Mouse (Mus musculus) liver, embryonic 14.5 days (tissue): ENCODE measurements around the gene Gm49395. TPM values are rescaled to one million over a fixed set of nuclear protein-coding genes. Genes with fewer than 3 reads are reported as not detected.

Experiments
- ATAC-seq: fragments of 200-750 bp; cut with Nextera tagmentation; 2 replicates; pipeline ENCODE4 v1.8.0; 2017; ENCODE audit warnings: moderate number of reproducible peaks, mild to moderate bottlenecking, moderate library complexity; ENCODE audit not compliant: insufficient read depth
- DNase-seq, 3 experiments: peaks; one replicate each; pipeline ENCODE4 v3.0.0-alpha.2; 2012 to 2013; ENCODE audit warnings: low read depth in 3 of 3, low spot score in 3 of 3
- H3K27ac ChIP-seq: fragments of 300-500 bp; sonication (generic); 2 replicates; pipeline ENCODE4 v1.5.1; 2014; ENCODE audit warnings: moderate library complexity, mild to moderate bottlenecking, control low read depth, inconsistent platforms
- H3K27me3 ChIP-seq: fragments of 300-500 bp; sonication (generic); 2 replicates; pipeline ENCODE4 v1.6.1; 2014; ENCODE audit warnings: mild to moderate bottlenecking, low read length, moderate library complexity; ENCODE audit not compliant: control insufficient read depth, insufficient read depth
- H3K36me3 ChIP-seq: fragments of 300-500 bp; sonication (generic); replicated peaks from 2 replicates; pipeline ENCODE4 v1.6.1; 2014; ENCODE audit warnings: low read depth; ENCODE audit not compliant: control insufficient read depth, insufficient read depth
- H3K4me1 ChIP-seq, 2 experiments: fragments of 200-500 bp in 1 of 2; fragments of 300-500 bp in 1 of 2; sonication (generic) in 1 of 2; replicated peaks; 2 replicates each; pipeline ENCODE4 v1.6.1; 2012 to 2014; ENCODE audit warnings: antibody characterized with exemption in 1 of 2, inconsistent platforms in 1 of 2, low read length in 1 of 2; ENCODE audit not compliant: control insufficient read depth in 2 of 2, insufficient read depth in 2 of 2
- H3K4me2 ChIP-seq: fragments of 300-500 bp; sonication (generic); 2 replicates; pipeline ENCODE4 v1.6.1; 2014; ENCODE audit warnings: low read depth, mild to moderate bottlenecking, control low read depth, moderate library complexity
- H3K4me3 ChIP-seq, 2 experiments: fragments of 200-500 bp in 1 of 2; fragments of 300-500 bp in 1 of 2; sonication (generic) in 1 of 2; 2 replicates each; pipeline ENCODE4 v1.5.1; 2012 to 2014; ENCODE audit warnings: low read depth in 2 of 2, low read length in 2 of 2, mild to moderate bottlenecking in 2 of 2, control low read depth in 1 of 2, inconsistent platforms in 1 of 2, moderate library complexity in 1 of 2; ENCODE audit not compliant: insufficient read depth in 1 of 2
- H3K9ac ChIP-seq: fragments of 300-500 bp; sonication (generic); replicated peaks from 2 replicates; pipeline ENCODE4 v1.6.1; 2014; ENCODE audit warnings: mild to moderate bottlenecking, control low read depth, moderate library complexity
- H3K9me3 ChIP-seq: fragments of 300-500 bp; sonication (generic); 2 replicates; pipeline ENCODE4 v1.6.1; 2016; ENCODE audit warnings: low read length, mixed read lengths; ENCODE audit not compliant: control insufficient read depth
- CTCF ChIP-seq: IDR thresholded peaks from 2 replicates; pipeline ENCODE4 v1.5.1; 2016; ENCODE audit warnings: antibody characterized with exemption, low read depth, control low read depth
- EP300 ChIP-seq: IDR thresholded peaks from 2 replicates; pipeline ENCODE4 v1.6.1; 2016; ENCODE audit warnings: antibody characterized with exemption, low read depth
- WGBS: fragments of 180-500 bp; shearing (Covaris S2); extraction: QIAGEN DNeasy Blood & Tissue Kit; methylation state at CpG from one replicate; pipeline ENCODE4 v1.1.7; 2014; ENCODE audit not compliant: insufficient replicate concordance; 5-methylcytosine and 5-hydroxymethylcytosine counted together
- polyA plus RNA-seq, 2 experiments: library from polyadenylated mRNA; depleted of rRNA in 1 of 2; stranded (reverse) in 1 of 2; unstranded in 1 of 2; fragments of >200 nt; fragmentation: Nextera tagmentation in 1 of 2; extraction: Ambion mirVana in 1 of 2; gene quantifications; 2 replicates each; pipeline versions ENCODE4 v1.2.1 to v1.2.3; 2012 to 2014

Gm49395 gene
- polyA plus RNA-seq, 2 experiments: 0.58 to 3.2 TPM

DNA sequence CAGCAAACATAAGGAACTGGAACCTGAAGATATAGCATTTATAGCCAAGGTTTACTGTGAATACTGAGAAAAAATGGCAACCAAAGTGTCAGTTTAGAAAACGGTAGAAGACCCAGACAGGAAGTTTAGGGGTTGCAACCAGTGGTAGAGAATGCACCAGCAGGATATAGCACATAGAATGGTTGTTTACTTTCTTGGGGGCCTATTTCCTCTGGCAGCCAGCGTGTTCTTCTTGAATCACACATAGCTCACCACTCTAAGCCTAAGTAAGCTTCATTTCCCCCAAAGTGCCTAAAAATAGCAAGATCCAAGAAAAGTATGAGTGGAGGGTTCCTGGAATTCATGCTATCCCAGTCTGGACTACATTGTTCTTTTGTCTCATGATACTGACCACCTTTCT lies 59.1 kb downstream of the Gm49395 start:
- H3K27ac ChIP-seq: no peak overlapping the region
- H3K27me3 ChIP-seq: no peaks in the 10 kb centered on the region
- no peaks in the 10 kb centered on the region for H3K4me1 ChIP-seq
- TF ChIP-seq CTCF: no peak
- no peak for TF ChIP-seq EP300
- no peak overlapping the region for H3K4me3 ChIP-seq
- DNase-seq: no peak
- no peak overlapping the region for H3K4me2 ChIP-seq
- no peaks in the 10 kb centered on the region for H3K36me3 ChIP-seq
- 15% methylated on average over 2 of the region's 2 CpGs for WGBS
- no peak for ATAC-seq
- H3K9me3 ChIP-seq: no peaks in the 10 kb centered on the region
- H3K9ac ChIP-seq: no peak overlapping the region

DNA sequence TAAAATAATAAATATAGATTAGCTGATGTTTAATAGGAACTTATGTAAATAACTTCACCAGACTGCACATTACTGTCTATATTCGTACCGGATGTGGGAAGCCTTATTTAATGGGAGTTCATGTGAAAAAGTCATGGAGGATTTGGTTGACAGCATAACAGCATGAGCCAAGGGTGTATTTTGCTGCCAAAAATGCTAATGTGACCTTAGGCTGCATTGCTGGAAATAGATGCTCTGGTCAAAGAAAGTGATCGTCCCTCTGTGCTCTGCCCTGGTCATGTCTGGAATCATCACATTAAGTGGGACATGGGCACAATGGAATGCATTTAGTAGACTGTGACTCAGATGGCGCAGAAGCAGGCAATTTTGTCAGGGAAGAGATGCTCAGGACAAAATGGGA lies 64.4 kb downstream of the Gm49395 start:
- no peaks in the 10 kb centered on the region for H3K27me3 ChIP-seq
- no peak overlapping the region for H3K9ac ChIP-seq
- no peaks in the 10 kb centered on the region for H3K36me3 ChIP-seq
- H3K27ac ChIP-seq: no peak overlapping the region
- no peaks in the 10 kb centered on the region for H3K9me3 ChIP-seq
- DNase-seq (no peak), ATAC-seq (no peak)
- TF ChIP-seq EP300: no peak
- no peak for TF ChIP-seq CTCF
- WGBS: 61% methylated on average over 4 of the region's 4 CpGs
- H3K4me3 ChIP-seq: no peak overlapping the region
- H3K4me2 ChIP-seq: no peak overlapping the region
- H3K4me1 ChIP-seq: no peaks in the 10 kb centered on the region

DNA sequence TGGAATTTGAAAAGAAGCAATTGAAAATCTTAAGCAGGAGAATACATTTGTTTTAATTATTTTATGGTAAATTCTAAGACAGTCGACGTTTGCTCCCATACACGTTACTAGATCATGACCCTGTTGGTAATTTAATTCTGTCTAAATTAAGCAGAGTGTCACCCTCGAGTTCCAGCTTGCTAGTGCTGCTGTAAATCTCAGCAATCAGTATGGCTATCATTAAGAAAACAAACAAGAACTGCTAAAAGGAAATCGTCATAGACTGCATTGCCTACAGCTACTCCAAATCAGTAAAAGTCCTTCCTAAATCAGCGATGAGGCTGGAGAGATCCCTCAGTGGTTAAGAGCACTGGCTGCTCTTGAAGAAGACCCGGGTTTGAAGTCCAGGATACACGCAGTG lies 66.3 kb downstream of the Gm49395 start:
- no peak overlapping the region for H3K4me2 ChIP-seq
- H3K27me3 ChIP-seq: no peaks in the 10 kb centered on the region
- no peaks in the 10 kb centered on the region for H3K9me3 ChIP-seq
- TF ChIP-seq CTCF (no peak), EP300 (no peak)
- H3K36me3 ChIP-seq: no peaks in the 10 kb centered on the region
- no peak overlapping the region for H3K4me3 ChIP-seq
- 34% methylated on average over 8 of the region's 8 CpGs for WGBS
- H3K9ac ChIP-seq: no peak overlapping the region
- no peak overlapping the region for H3K27ac ChIP-seq
- H3K4me1 ChIP-seq: no peaks in the 10 kb centered on the region
- ATAC-seq (no peak), DNase-seq (no peak)

DNA sequence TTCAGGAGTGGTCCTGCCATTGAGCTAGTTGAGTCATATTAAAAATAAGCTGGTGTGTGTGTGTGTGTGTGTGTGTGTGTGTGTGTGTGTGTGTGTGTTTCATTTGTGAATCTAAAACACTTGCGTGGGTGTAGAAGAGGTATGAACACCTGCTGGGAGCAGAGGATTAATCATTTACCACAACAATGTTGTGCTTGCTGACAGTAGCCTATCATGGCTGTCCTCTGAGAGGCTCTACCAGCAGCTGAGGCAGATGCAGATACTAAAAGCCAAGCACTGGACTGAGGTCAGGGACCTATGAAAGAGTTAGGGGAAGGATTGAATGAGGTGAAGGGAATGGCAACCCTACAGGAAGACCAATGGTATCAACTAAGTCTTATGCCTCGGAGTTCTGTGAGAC lies 68.6 kb downstream of the Gm49395 start:
- no peak overlapping the region for H3K4me2 ChIP-seq
- no peaks in the 10 kb centered on the region for H3K9me3 ChIP-seq
- H3K27me3 ChIP-seq: no peaks in the 10 kb centered on the region
- TF ChIP-seq CTCF (no peak), EP300 (no peak)
- H3K4me3 ChIP-seq: no peak overlapping the region
- no peak for ATAC-seq
- H3K9ac ChIP-seq: no peak overlapping the region
- no peak for DNase-seq
- H3K4me1 ChIP-seq: no peaks in the 10 kb centered on the region
- no peaks in the 10 kb centered on the region for H3K36me3 ChIP-seq
- WGBS: 53% methylated on average over 2 of the region's 2 CpGs
- H3K27ac ChIP-seq: no peak overlapping the region

DNA sequence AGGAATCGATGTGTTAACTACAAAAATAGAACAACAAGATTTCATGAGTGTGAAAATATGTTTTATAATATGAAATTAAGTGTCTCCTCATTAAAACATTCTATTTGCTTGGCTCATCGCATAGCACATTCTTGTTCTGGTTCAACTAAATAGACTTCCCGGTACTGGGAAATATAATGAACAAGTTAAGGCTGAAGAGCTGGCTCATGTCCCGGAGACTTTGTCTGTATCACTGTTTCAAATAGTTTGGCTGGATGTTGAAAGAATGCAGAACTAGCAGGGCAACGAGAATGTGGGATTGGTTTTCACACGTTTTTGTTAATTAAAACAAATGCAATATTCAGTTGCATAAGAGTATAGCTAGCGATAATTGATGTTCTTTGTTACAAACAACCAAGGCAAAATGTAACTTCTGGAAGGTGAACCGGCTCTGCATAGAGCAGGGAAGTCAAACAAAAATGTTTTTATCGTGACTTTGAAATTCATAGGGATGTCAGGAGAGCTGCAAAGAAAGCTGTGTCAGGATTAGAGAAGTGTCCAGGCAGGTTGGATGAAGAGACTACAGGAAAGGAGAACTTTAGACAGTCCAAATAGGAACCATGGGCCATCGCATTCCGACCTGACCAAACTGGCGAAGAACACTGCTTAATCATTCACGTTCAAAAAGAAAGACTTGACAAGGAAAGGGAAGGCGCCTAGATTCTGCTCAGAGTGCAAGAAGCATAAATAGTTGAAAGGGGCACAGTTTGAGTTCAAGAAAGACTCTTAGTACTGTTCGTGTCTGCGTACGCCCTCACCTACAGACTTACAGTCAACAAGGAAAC lies 70.3 kb downstream of the Gm49395 start:
- ATAC-seq (no peak), DNase-seq (no peak)
- Histone ChIP-seq H3K36me3 (no peaks in the 10 kb centered on the region), H3K27me3 (no peaks in the 10 kb centered on the region), H3K9me3 (no peaks in the 10 kb centered on the region), H3K27ac (no peak overlapping the region), H3K4me3 (no peak overlapping the region), H3K4me2 (no peak overlapping the region), H3K4me1 (no peaks in the 10 kb centered on the region), H3K9ac (no peak overlapping the region)
- TF ChIP-seq EP300 (no peak), CTCF (no peak)
- WGBS: 71% methylated on average over 17 of the region's 17 CpGs
